Mouse (Mus musculus) cerebellum, adult 2 months (tissue): Measurements from ENCODE around the gene Krtap9-3.

Experiments used
- CTCF ChIP-seq: fragments of 200-500 bp; IDR thresholded peaks from 2 replicates; pipeline ENCODE4 v1.5.1; 2011; ENCODE audit warnings: low read depth, mild to moderate bottlenecking, control low read depth, low read length, moderate library complexity, borderline replicate concordance; ENCODE audit not compliant: insufficient read depth
- POLR2A ChIP-seq: fragments of 200-500 bp; IDR thresholded peaks from 2 replicates; pipeline ENCODE4 v1.6.1; 2011; ENCODE audit warnings: low read length, control low read depth, borderline replicate concordance; ENCODE audit not compliant: insufficient read depth

GRCm38 (mm10) chr11:99581564-99581963, 16.3 kb downstream of the Krtap9-3 start:
- TF ChIP-seq POLR2A (no peak), CTCF (no peak)
